Mouse (Mus musculus): ENCODE measurements around the gene Parm1.
A peak's percentile ranks its signal among the peaks of the same experiment; 100 is the strongest.

Gene Parm1

GRCm38 (mm10) chr5:91578924-91579323, 61.5 kb downstream of the Parm1 start:
- no peak for DNase-seq

DNA sequence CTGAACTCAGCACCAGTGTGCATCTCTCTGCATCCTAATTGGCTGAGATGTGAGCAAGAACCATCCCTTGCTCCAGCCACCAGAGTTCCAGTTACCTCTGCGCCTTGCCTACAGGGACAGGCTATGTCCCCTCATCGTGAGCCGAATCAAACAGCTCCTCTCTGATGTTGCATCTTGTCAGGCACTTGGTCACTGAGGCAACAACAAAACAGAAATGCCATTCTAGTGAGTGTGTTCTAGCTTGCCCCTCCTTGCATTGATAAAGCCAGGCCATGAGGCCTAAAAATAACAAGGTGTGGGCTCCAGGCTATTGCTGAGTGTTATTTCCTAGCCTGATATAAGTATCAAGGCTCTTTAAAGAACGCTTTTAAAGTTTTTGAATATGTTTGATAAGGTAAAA, 64.4 kb downstream of the Parm1 start:
- no peak for DNase-seq

- no peak for DNase-seq
These were observed 68.8 kb downstream of the Parm1 start for GRCm38 (mm10) chr5:91586206-91586605.

DNA sequence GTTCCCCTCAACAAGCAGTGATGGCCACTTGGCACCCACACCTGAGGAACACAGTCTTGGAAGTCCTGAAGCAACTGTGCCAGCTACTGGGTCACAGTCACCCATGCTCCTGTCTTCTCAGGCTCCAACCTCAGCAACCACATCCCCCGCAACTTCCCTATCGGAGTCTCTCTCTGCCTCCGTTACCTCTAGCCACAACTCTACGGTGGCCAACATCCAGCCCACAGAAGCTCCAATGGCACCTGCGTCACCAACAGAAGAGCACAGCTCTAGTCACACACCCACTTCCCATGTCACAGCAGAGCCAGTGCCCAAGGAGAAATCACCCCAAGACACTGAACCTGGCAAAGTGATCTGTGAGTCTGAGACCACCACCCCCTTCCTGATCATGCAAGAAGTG, 76.7 kb downstream of the Parm1 start:
- DNase-seq, result no peak

DNA sequence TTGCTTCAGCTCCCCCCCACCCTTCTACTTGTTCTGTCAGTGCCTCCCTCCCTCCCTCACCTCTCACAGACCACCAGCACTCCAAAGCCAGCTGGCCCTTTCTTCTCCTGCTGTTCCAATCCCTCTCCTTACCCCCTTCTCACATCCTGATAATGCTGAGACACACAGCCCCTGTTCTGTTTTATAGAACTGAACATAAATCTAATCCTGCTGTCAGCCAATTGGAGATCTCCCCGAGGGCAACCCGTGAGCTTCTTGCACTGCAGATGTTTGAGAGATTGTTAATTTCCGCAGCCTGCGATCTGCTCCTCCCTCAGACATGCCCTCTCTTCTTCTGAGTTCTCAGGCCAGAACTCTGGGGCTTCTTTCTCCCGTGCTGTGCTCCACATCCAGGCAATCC, 79.8 kb downstream of the Parm1 start:
- DNase-seq, result no peak

DNA sequence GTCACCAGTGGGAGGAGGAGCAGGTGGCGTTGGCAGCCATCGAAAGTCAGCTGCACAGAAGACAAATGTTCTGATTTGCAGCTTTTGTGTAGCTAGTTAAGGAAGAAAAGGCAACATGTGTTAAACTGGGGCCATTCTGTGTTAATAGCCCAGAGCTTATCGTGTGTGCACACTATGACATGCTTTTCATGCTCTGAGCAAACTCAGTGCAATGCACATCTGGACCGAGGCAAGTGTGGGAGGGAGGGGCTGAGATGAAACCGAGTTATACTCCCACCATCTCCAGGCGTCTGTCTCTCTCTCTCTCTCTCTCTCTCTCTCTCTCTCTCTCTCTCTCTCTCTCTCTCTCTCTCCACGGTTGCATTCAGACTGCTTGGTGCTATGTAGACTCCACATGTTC, 82.4 kb downstream of the Parm1 start:
- DNase-seq, result no peak

DNA sequence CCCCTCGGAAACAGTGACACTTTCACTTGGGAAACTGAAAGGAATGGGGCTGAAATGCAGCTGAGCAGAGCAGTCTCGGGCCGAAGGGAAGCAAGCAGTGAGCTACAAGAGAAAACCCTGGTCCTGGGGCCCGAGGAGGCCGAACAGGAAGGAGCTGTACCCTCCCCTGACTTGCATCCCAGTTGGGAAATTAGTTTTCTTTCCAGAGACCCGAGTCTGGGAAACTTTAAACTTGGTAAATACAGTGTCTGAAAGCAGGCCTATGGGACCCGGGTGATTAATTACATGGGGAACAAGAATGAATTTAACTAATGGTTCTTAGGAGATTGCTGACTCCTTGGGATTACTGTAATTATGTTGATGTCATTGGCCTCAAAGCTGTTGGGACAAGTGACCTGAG, 85.9 kb downstream of the Parm1 start:
- DNase-seq, result no peak

DNA sequence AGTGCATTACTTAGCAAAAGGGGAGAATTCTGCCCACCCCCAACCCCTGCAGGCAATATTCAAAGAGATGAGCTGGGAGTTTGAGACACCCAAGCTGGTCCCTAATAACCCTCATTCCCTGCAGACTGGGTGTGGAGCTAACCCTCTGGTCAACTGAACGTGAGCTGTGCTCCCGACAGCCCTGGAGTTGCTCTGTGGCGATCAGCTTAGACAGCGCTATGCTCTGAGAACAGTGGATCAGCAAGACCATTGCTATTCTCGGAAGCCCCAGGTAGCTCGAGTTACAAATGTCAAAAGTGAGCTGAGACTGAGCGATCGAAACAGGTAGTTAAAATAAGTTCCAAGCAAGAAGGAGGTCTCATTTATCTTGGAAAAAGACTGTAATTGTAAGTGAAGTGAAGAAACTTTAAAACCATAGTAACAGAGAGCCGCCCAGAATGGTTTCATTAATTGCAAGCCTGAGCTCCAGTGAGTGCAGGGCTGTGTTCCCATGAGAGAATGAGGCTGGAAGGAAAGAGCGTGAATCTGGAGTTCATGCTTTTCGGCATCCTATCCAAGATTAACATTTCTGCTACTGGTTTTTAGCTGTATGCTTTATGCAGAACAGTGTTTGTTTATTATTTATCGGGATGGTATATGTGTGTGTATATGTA, 86.5 kb downstream of the Parm1 start:
- no peak for DNase-seq

- no peak for DNase-seq
These were observed 89.8 kb downstream of the Parm1 start for GRCm38 (mm10) chr5:91607234-91607633.

DNA sequence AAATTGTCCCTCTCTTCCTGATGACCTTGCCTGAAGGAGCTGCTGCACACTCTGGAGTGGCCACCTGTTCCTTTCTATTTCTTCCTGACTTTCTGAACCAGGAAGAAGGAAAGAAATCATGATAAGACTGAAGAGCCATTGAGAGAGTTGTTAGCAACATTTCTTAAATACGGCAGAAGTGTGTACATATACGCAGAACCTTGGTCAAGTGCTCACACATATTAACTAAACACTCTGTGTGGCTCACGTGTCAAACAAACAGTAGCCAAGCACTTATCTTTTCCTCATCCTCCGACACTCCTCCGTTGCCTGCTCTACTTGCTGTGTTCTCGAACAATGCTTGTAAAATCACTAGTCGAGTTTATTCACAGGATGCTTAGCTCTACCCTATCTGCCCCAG, 90.4 kb downstream of the Parm1 start:
- DNase-seq, result no peak

- DNase-seq, result no peak
These were observed 91.6 kb downstream of the Parm1 start for GRCm38 (mm10) chr5:91609041-91609440.

DNA sequence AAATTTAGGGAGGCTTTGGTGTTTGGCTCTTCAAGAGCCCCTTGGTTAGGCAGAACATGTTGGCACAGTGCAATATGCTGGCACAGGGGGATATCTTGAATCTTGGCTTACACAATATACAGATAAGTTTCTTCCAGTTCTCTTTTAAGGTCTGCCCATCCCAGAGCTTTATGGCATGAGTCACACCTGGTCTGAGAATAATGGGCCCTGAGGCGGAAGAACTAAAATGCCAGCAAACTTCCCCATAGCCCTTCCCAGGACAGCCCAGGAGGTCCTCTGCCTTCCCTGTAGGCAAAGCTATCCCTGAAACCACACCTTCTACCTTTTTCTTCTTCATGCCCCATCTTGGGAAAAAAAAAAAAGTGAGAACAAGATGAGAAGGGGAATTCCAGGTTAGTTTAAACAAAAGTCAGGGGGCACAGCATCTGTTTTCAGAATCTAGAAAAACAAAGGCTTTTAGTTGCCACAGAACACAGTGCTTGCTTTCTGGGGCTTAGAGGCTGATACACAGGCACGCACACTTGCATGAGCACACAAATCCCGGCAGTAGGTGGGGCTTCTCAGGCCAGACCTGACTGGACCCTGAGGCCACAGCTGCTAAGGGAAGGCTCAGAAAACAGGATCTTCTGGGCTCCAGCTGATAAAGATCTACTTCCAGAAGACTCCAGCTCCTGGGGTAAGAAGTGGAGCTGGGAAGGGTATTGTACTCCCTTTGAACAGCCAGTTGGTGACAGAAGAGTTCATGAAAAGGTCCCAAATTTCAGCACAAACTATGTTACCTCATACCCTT, 92.3 kb downstream of the Parm1 start:
- DNase-seq, result no peak

GRCm38 (mm10) chr5:91610499-91610898, 93.1 kb downstream of the Parm1 start:
- no peak for DNase-seq

DNA sequence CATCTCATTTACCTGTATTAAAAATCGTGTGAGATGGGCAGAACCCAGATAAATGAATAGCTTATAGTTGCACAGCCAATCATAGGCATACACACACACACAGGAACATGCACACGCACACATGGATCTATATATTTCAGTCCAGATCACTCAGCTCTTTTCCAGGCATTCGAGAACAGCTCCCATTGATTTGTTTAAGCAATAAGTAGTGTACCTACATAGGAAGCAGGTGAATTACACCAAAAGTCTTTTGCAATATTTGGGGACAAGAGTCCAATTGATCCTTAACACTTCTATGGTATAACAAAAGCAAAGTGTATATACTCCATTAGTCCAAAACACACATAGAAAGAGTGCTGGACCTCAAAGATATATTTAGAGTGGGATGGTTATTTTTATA, 94.2 kb downstream of the Parm1 start:
- DNase-seq, result no peak

- no peak for DNase-seq
These were observed 100.2 kb downstream of the Parm1 start for GRCm38 (mm10) chr5:91617331-91618233.

DNA sequence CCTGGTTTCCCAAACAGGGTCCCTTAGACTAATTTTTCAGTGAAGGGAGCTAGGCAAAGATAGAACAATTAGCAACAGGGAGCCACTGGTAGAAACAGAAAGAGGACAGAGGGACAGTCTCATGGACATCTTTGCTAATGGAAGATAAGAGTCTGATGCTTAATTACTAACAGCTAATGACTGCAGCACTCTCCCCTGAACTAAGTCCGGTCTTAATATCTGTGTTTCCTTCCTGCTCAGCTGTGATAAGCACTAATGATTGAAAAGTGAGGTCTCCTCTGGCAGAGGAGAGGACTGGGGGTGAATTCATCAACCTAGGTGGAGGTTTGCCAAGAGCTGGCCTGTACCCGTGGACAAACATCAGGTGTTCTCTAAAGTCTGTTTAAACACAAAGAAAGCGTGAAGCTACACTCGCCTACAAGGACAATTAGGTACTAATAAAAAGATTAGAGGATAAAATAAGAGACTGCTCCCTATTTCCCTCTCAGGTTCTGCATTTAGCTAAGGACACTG, 101.3 kb downstream of the Parm1 start:
- no peak for DNase-seq

DNA sequence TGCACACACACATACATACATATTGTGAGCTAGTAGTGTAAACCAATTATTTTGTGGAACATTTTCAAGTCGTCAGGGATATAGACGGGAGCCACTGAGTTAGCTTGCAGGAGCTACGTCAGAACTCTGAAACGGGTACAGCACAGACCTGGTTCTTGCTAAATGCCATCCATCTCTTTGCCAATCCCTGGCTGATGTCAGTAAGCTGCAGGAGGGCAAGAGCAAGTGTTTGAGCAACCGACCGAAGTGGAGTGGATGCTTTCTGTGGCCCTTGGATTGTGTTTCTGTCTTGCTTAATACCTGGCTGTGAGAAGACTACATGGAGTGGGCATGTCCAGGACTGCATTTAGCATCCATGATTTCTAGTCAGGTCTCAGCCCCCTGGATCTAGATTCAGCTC, 103.8 kb downstream of the Parm1 start:
- DNase-seq, result no peak

DNA sequence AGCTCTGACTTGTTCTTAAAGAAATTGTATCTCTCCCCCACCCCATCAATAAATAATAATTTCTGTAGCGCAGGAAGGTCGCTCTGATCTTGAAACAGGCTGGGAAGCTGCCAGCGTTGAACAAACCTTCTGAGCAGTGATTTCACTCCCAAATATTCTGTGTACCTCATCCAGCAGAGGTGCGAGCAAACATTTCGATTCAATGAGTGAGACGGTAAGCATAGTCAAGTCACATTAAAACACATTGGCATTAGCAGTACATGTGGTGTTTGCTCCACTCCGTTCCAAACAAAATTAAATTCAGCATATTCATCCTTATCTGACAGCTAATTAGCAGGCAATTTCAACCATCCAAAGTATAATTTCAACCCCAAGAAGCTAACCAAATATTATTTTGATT, 109.4 kb downstream of the Parm1 start:
- DNase-seq, result no peak

DNA sequence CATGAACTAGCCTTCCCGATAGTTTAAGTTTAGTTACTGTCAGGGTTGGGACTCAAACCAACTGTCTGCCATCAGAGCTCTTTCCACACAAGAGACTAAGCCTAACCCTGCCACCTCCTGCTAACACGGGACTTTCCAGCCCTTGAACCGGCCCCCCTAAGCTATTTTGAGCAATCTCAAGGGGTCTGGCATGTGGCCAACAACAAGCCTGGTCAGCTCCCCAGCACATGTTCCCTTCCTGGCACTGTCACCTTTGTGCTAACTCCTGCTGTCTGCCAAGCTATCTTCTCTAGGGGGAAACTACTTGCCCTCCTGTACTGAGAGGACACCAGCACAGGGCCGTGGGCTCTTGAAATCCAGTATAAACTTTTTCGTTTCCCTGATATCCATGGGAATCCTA, 112.1 kb downstream of the Parm1 start:
- DNase-seq, result peak; percentile 13 to 21

- DNase-seq, result no peak
These were observed 133.9 kb downstream of the Parm1 start for GRCm38 (mm10) chr5:91651330-91651729.

DNA sequence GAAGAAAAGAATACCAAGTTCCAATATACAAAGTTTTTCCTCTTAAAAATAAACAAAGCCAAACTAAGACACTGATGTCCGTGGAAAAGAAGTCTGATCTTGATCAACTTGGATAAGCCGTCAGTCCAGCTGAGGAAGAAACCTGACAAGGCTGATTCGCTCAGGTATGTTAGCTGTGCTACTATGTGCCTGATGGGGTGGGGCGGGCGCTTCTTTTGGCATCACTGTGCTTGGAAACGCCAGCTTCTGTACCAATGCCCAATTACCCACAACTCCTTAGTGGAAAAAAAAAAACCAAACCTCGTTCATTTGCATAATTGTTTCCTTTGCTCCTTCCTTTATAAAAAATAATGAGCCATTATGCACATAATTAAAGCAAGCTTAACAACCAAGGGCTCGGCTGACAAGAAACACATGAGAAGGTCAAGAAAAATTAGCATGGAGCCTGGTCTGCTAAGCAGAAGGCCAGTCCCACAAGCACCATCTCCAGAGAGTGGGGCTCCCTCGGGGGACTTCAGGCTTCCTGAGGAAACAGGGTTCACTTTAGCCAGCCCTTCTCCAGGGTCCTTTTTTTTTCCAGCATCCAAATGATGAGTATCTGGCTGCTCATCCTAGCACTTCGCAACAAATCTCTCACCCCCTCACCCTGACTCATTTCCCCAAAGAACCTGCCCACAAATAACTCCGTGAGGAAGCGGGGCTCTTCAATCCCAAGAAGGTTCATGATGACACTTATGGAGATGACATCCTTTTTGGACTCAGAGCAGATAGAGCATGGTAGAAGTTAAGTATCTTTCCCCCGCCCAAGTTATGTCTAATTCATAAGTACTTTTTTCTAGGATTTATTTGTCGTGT, 135.9 kb downstream of the Parm1 start:
- no peak for DNase-seq

GRCm38 (mm10) chr5:91654331-91655048, 137.1 kb downstream of the Parm1 start:
- no peak for DNase-seq

Measured in cerebellum, postnatal 36 days (tissue).